Mouse (Mus musculus) testis, postnatal 10 days (tissue): ENCODE results near the gene Ccdc137.
"Not testable (repeated sequence)": the region's sequence is repeated elsewhere in the genome, so short reads cannot be mapped to it uniquely, and the experiment has no call there.

Experiments
- DNase-seq: peaks from one replicate; pipeline ENCODE4 v3.0.0; 2021; ENCODE audit warnings: low spot score

Ccdc137 gene

GRCm38 (mm10) chr11:120457772-120458751, at the start of gene Ccdc137, which contains the start of gene Oxld1:
Gene Ccdc137 (plus strand): TSS chr11:120458115.
Gene Oxld1 (minus strand): TSS chr11:120458068.
- peak; percentile 78 for DNase-seq

GRCm38 (mm10) chr11:120413621-120414020, 44.3 kb upstream of the Ccdc137 start:
- DNase-seq, result not testable (repeated sequence)

- no peak for DNase-seq
Observed at GRCm38 (mm10) chr11:120417852-120418251, 40.1 kb upstream of the Ccdc137 start.

- DNase-seq, result no peak
Observed at GRCm38 (mm10) chr11:120418592-120418991, 39.3 kb upstream of the Ccdc137 start.

- no peak for DNase-seq
Observed at GRCm38 (mm10) chr11:120422651-120423568, 35.0 kb upstream of the Ccdc137 start.

- peak; percentile 84 for DNase-seq
Observed at GRCm38 (mm10) chr11:120423569-120424295, 34.2 kb upstream of the Ccdc137 start.

GRCm38 (mm10) chr11:120426727-120427126, 31.2 kb upstream of the Ccdc137 start:
- no peak for DNase-seq

GRCm38 (mm10) chr11:120437152-120437856, 20.6 kb upstream of the Ccdc137 start, which contains the start of gene Nploc4:
Gene Nploc4 (minus strand): TSS chr11:120437708.
- DNase-seq, result peak; percentile 93

- DNase-seq, result no peak
Observed at GRCm38 (mm10) chr11:120437857-120438385, 20.0 kb upstream of the Ccdc137 start.

- no peak for DNase-seq
Observed at GRCm38 (mm10) chr11:120442344-120442743, 15.6 kb upstream of the Ccdc137 start, which contains the start of gene Tspan10. Gene Tspan10 (plus strand): TSS chr11:120442644.

GRCm38 (mm10) chr11:120442765-120443280, 15.1 kb upstream of the Ccdc137 start:
- DNase-seq, result no peak

- no peak for DNase-seq
Observed at GRCm38 (mm10) chr11:120444106-120444505, 13.8 kb upstream of the Ccdc137 start.

- DNase-seq, result no peak
Observed at GRCm38 (mm10) chr11:120445475-120445874, 12.4 kb upstream of the Ccdc137 start.

- DNase-seq, result no peak
Observed at GRCm38 (mm10) chr11:120447179-120447578, 10.7 kb upstream of the Ccdc137 start.

GRCm38 (mm10) chr11:120452246-120452645, 5.7 kb upstream of the Ccdc137 start:
- no peak for DNase-seq

GRCm38 (mm10) chr11:120453306-120453705, 4.6 kb upstream of the Ccdc137 start, which contains the start of gene Pde6g:
Gene Pde6g (minus strand): TSS chr11:120453500.
- no peak for DNase-seq

- DNase-seq, result no peak
Observed at GRCm38 (mm10) chr11:120454965-120455364, 3.0 kb upstream of the Ccdc137 start.

GRCm38 (mm10) chr11:120455413-120455812, 2.5 kb upstream of the Ccdc137 start:
- no peak for DNase-seq

- DNase-seq, result no peak
Observed at GRCm38 (mm10) chr11:120457370-120457769, 545 bp upstream of the Ccdc137 start.
